Mouse (Mus musculus) left cerebral cortex, postnatal 4 days (tissue): ENCODE data around the gene Kif14. TPM values are rescaled to one million over a fixed set of nuclear protein-coding genes. Genes with fewer than 3 reads are reported as not detected.

ENCODE experiments used
- DNase-seq: peaks from one replicate; pipeline ENCODE4 v3.0.0-alpha.2; 2022
- intact Hi-C: fragments of 180-260 bp; cut with DNase I; formaldehyde crosslinking; loops from one replicate; pipeline ENCODE4 v1.15.1; 2025
- total RNA-seq, 2 experiments: library from RNA; stranded (reverse); gene quantifications; 2 replicates each; pipeline ENCODE4 v1.2.3; 2021

Kif14 gene
- total RNA-seq, 2 experiments from 2014 or later, result 1.5 to 2.1 TPM

- intact Hi-C loops, result no loop called here
- DNase-seq, result no peak
Measured at GRCm38 (mm10) chr1:136580266-136580665, 114.1 kb downstream of the Kif14 start.

Other genes with a start within 250 kb of the Kif14 start
- gene Inava, start 232.1 kb upstream of the Kif14 start, total RNA-seq, result 1 to 10 TPM; 4.8 to 5.9 TPM
- 10 to 100 TPM; 10.2 to 11.5 TPM for gene Gpr25, start 205.5 kb upstream of the Kif14 start, total RNA-seq
- 100 to 1,000 TPM; 153 to 159 TPM for gene Camsap2, start 120.2 kb upstream of the Kif14 start, total RNA-seq
- gene Ddx59, start 51.1 kb upstream of the Kif14 start, total RNA-seq, result 10 to 100 TPM; 11.2 to 14.1 TPM
- gene Zfp281, start 158.6 kb downstream of the Kif14 start, total RNA-seq, result 10 to 100 TPM; 33.3 to 36.0 TPM